1 mouse cellular context compared by ENCODE assay signal in the genomic region with DNA sequence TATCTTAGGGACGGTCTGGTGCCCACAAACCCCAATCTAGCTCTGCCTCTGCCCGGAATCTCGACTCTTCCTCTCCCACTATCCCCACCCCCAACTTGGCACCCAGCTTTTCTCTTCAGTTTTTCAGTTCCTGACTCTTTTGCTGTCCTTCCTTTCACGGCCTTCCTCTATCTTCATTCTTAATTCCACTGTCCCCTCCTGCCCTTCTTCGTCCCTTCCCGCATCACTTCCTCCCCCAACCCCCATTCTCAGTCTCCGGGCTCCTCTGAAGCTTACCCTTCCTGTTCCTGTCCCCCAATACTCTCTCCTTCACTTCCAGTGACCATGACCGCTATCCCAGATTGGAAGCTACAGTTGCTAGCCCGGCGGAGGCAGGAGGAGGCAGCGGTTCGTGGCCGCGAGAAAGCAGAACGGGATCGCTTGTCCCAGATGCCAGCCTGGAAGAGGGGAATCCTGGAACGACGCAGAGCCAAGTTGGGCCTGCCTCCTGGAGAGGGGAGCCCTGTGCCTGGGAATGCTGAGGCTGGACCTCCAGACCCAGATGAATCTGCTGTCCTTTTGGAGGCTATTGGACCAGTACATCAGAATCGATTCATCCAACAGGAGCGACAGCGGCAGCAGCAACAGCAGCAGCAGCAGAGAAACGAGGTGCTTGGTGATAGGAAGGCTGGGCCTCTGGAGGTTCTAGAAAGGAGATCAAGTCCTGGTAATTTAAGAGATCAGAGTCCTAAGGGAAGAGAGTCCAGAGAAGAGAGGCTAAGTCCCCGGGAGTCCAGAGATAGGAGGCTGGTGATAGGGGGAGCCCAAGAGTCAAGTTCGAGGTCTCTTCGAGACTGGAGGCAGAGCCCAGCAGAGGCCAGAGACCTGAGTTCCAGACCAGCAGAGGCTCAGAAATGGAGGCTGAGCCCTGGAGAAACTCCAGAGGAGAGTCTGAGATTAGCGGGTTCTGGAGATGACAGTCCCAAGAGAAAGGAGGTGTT.
TF ChIP-seq lines count a peak whose summit lies in the region.

No protein-coding gene starts in this region.

TF ChIP-seq in CH12.LX, 34 proteins besides CTCF, POLR2A, EP300 and RAD21 (continued from another document):
- TF ChIP-seq JUN (IDR thresholded peaks at IDR 0.05; ENCODE audit: insufficient read depth, low read depth, low read length) (no peak), HCFC1 (IDR thresholded peaks at IDR 0.05; ENCODE audit: low read depth, low read length) (no peak), ZMIZ1 (IDR thresholded peaks at IDR 0.05; ENCODE audit: low read depth, low read length) (no peak), NRF1 (IDR thresholded peaks at IDR 0.05; ENCODE audit: low read depth, low read length) (no peak), BHLHE40 (IDR thresholded peaks at IDR 0.05; ENCODE audit: low read depth, low read length) (no peak), USF2 (conservative IDR thresholded peaks at IDR 0.05; ENCODE audit: low read depth, low read length) (no peak), UBTF (IDR thresholded peaks at IDR 0.05; ENCODE audit: low read depth, low read length) (peak; percentile 44; the same call in 1 of the 2 replicates), MAFK (IDR thresholded peaks at IDR 0.05; ENCODE audit: insufficient replicate concordance, low read length) (no peak), USF1 (IDR thresholded peaks at IDR 0.05; ENCODE audit: low read depth, low read length) (no peak), ZNF384 (IDR thresholded peaks at IDR 0.05; ENCODE audit: low read depth, low read length) (no peak), MYC (IDR thresholded peaks at IDR 0.05; ENCODE audit: low read depth, low read length) (no peak), TBP (conservative IDR thresholded peaks at IDR 0.05; ENCODE audit: low read depth, low read length) (no peak), ZC3H11A (IDR thresholded peaks at IDR 0.05; ENCODE audit: low read depth, low read length) (no peak), CHD2 (IDR thresholded peaks at IDR 0.05; ENCODE audit: low read length) (peak; percentile 37; the same call in 1 of the 2 replicates), ELF1 (IDR thresholded peaks at IDR 0.05; ENCODE audit: low read depth, low read length) (0 out of 2 replicates have a peak, but pooled peaks have one; percentile 8), RCOR1 (conservative IDR thresholded peaks at IDR 0.05; ENCODE audit: low read depth, low read length) (no peak), SMC3 (IDR thresholded peaks at IDR 0.05; ENCODE audit: low read depth, low read length) (peak; percentile 31), POLR2AphosphoS2 (IDR thresholded peaks at IDR 0.05; ENCODE audit: low read depth, low read length) (no peak), SIN3A (IDR thresholded peaks at IDR 0.05; ENCODE audit: low read length) (peak; percentile 7; the same call in 1 of the 2 replicates), TCF12 (IDR thresholded peaks at IDR 0.05; ENCODE audit: low read depth, low read length) (no peak), MXI1 (IDR thresholded peaks at IDR 0.05; ENCODE audit: low read depth, low read length) (no peak), PAX5 (IDR thresholded peaks at IDR 0.05; ENCODE audit: low read length) (no peak), JUND (conservative IDR thresholded peaks at IDR 0.05; ENCODE audit: low read depth, low read length) (no peak), ETS1 (conservative IDR thresholded peaks at IDR 0.05; ENCODE audit: low read depth, low read length) (no peak), MAX (IDR thresholded peaks at IDR 0.05; ENCODE audit: low read length) (no peak), E2F4 (IDR thresholded peaks at IDR 0.05; ENCODE audit: insufficient replicate concordance, low read depth, low read length) (no peak), NELFE (IDR thresholded peaks at IDR 0.05; ENCODE audit: low read depth, low read length) (no peak), MAZ (IDR thresholded peaks at IDR 0.05; ENCODE audit: low read depth, low read length) (no peak), MEF2A (IDR thresholded peaks at IDR 0.05; ENCODE audit: borderline replicate concordance, low read depth, low read length) (no peak; the same call in 1 of the 2 replicates), ZKSCAN1 (IDR thresholded peaks at IDR 0.05; ENCODE audit: borderline replicate concordance, low read depth, low read length) (no peak), GABPA (IDR thresholded peaks at IDR 0.05; ENCODE audit: insufficient replicate concordance, low read depth, low read length) (no peak), IRF4 (IDR thresholded peaks at IDR 0.05; ENCODE audit: low read depth, low read length) (no peak), KAT2A (IDR thresholded peaks at IDR 0.05; ENCODE audit: insufficient replicate concordance, low read length) (no peak)
